Mouse (Mus musculus) cerebellum, adult 11-12 months (tissue): ENCODE measurements at regions not wholly inside any gene's neighbourhood (a gene's known extent, or its start where the extent isn't known, plus 50 kb on each side); places are given as distances from the start of the nearest gene placed in this dataset.

Source experiments
- DNase-seq: peaks from one replicate; pipeline ENCODE4 v3.0.0; 2022

DNA sequence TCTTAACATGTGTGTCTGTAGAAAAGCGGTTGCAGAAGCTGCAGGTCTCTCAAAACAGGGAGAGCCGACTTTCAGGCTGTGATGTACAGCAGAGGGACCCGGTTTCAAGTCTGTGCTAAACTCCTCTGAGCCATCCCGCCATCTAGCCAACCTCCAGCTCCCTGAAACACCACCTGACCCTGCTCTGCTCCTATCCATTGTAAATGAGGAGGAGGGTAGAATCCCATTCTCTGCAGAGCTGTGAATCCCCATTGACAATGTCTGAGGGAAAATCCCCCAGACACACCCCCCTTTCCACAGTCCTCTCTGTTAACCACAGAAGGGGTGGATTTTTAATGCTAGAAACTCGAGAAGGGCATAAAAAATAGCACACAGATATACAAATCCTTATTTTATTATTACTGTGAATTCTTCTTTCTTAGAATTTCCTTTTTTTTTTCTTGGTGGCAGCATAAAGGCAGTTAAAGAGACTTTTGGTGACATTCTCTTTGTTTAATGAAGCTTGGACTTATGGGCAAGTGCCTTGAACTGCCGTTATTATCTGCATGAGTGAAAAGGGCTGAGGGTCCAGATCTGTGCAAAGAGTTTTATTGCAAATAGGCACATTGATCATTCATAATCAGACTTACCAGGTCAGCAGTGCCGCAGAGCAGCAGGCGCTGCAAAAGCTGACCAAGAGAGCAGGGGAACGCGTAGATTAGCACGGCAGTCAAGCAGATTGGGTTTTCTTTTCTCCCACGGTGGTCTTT, 111.3 kb upstream of the Paqr3 start:
- no peak for DNase-seq

DNA sequence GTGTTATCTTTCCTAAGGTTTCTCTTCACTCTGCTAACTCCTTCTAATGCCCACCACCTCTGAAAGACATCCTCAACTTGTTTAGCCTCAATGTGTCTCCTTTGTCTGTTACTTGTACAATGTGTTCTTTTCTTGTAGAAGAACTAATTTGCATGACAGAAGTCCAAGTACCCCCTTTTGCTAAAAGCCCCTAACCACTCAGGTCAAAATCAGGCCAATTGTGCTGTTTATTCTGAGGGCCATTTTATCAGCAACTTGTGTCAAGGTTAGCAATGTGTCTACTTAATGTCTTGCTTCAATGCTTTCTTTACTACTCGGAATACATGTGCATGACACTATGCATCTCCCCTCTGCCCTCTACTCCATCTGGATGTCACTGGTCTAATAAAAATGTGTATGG, 107.3 kb upstream of the Paqr3 start:
- no peak for DNase-seq

DNA sequence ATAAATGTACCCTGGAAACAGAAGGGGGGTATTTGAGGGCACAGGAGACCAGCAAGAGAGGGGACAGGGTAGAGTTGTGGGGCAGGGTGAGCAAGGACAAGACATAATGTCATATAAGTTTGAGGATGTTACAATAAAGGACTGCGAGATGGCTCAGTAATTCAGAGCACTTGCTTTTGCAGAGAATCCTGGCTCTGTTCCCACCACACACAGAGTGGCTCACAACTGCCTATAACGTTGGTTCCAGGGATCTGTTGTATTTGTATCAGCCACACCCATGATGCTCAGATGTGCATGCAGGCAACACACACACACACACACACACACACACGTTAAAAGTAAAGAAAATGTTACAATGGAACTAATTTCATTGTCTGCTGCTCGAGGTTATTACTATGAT, 94.2 kb upstream of the Paqr3 start:
- DNase-seq, result no peak

DNA sequence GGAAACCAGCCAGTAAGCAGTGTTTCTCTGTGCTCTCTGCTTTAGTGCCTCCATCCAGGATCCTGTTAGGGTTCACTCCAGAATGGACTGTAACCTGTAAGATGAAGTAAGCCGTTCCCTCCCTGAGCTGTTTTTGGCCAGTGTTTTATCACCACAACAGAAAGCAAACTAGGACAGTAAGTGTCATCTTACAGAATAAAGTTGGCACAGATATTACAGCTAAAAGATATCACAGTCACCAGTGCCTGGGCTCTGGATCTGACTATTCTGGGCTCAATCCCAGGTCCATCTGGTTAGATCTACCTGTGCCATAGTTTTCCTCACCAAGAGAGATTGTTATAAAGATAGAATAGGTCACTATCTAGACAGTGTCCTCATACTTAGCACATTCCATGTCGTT, 92.9 kb upstream of the Paqr3 start:
- peak; percentile 83 for DNase-seq

DNA sequence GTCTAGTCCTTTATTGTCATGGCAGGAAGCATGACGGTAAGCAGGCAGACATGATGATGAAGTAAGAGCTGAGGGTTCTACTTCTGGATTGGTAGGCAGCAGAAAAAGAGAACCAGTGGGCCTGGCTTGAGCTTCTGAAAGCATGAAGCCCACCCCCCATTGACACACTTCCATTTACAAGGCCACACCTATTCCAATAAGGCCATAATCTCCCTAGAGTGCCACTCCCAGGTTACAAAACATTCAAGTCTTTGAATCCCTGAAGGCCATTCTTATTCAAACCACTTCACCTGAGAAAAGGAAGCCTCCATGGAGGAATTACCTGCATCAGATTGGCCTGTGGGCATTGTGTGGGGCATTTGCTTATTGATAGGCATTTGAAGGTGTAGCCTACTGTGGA, 92.2 kb upstream of the Paqr3 start:
- no peak for DNase-seq

DNA sequence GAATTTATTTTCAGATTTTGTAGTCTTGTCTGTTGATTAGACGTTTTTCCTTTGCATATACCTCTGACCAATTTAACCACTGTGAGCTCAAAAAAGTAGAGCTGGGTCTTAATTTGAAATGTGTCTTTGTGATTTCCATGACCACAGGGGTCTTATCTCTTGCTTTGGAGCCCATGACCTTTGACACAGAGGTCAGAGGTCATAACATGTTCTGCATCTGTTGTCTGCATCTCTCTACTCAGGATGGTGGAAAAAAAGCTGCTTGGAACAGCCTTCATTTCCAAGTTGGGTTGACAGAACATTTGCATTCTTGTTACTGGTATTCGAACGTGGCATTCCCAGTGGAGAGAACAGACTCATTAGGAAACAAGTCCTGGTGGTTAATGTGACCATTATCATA, 91.2 kb upstream of the Paqr3 start:
- no peak for DNase-seq

DNA sequence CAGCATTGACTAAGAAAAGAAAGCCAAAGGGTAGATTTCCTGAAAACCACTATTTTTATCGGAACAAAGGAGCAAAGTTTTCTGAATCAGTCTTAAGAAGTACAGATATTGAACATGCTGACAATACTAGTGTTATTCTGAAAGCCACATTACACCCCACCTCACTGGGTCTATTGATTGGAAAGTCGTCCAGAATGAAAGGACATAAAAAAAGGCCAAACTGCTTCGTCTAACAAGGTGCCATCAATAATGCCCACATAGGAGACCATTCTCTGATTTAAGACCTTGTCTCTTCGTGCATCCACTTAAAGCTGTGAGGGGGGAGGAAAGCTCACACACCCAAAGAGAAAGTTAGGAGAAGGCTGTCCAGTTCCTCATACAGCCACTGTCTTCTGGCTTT, 89.3 kb upstream of the Paqr3 start:
- DNase-seq, result no peak

DNA sequence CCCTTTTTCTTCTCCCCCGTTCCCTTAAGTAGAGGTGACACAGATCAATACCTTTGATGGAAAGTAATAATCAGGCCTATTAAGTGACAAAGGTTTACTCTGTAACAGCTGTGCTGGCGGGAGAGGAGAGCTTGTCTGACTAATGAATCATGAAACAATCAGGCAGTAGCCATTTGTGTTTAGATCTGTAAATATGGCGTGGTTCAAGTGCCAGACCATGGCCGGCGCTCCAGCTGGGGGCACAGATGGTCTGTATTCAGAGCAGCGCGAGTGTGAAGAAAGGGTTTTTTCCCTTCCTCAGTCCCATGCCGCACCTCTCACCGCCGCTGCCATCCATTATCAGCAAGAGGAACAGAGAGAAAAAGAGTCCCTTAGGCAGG, 83.9 kb upstream of the Paqr3 start:
- peak; percentile 92 for DNase-seq

DNA sequence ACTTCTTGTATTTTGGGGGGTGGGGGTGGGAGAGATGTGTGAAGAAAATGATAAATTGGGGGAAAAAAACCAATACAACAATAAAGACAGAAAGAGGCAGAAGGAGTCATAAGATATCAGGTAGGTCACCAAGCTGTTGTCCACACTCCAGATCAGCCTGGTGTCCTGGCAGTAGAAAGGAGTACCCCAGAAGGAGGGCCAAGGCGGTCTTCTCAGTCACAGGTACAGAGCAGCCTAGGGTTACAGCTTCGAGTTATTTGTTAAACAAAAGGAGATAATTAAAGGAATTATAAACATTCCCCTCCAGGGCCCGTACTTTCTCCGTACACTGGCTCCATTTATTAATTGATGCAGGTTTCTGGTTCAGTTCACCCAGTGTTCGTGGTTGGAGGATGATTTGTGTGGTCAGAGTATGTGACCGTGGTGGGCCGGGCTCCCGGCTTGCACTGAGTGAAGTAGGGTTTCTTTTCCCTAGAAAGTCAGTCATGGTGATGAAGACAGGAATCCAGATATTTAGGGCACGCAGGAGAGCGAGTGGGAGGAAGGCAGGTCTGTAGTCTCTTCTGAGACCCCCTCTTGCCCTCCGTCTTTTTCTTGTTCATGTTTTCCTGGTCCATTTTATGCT, 83.4 kb upstream of the Paqr3 start:
- no peak for DNase-seq

DNA sequence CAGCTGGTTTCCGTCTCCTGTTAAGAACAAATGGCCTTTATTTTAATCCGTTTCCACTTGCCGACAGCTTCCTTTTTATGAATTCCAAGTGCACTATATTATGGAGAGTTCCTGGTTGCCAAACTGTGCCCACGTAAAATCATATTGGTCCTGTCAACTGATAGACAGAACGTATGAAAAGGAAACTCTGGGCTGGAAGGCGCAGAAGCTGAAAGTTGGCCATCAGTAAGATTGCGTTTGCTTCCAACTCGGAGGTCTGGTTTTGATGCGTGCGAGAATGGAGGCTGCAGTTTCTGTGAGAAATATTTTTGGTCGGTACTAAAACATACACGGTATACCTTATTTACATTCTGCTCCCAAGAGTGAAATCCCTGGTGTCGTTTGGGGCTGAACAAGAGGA, 81.3 kb upstream of the Paqr3 start:
- DNase-seq, result no peak

DNA sequence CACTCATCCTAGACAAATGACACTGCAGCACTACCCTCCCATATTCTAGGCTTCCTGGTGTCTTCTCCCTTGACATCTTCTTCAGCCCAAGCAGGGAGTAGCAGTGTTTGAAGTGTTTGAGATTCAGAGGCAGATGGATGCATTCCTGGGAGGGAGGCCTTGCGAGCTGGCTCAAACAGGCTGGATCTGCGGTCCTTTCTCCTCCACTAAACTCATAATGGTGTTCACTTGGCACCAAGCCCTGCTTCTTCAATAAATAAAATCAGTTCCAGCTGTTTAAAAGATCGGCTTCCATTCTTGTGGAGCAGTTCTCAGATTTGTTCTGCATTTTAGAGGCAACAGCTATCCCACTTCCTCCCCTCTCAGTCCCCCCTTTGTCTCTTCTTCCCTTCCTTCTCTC, 79.3 kb upstream of the Paqr3 start:
- no peak for DNase-seq

DNA sequence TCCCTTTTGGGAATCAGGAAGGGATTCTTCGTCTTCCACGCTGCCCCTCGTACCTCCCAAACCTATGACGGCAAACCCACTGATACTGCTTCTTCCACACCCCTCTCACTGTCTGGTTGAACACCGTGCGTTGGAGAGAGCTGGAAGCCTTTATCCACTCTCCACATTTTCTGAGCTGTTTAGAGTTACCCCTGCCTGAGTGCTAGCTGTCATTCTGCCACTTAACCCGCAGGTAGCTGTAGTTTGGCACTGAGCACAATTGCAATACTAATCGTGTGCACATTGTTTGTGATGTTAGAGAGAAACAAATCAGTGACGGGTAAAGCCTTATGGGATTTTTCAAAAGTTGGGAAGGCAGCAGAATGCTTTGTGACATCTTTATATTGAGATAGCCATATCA, 73.1 kb upstream of the Paqr3 start:
- DNase-seq, result no peak

DNA sequence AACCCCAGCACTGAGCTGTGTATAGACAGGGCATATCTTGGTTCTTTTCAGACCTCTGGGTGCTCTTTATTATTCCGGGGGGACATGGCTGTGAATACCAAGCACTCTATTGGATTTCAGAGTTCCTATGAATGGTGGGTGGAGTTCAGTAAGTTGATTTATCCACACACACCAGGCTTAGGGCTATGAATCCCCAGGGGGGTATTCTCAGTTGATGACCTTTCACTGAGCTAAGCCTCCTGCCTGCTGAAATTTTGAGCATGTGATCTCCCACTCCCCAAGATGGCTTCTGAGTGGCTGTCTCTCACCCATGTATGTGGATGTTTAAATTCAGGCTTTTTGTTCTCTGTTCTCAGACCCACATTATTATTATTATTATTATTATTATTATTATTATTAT, 69.9 kb upstream of the Paqr3 start:
- DNase-seq, result no peak

DNA sequence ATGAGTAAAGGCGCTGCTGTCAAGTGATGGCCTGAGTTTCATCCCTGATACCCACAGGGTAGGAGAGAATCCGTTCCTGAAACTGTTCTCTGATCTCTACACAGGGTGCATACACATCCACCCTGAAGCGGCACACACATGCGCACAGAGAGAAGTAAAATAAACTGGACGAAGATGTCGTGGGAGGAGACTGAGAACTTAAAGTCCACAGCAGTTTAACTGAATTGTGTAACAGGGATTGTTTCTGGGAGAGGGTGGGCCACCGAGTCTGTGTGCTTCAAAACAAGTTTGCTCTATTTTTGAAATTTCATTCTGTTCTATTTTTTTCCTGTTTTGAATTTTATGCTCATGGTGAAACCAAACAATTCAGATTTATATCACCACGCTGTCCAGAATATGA, 63.0 kb upstream of the Paqr3 start:
- DNase-seq, result no peak

DNA sequence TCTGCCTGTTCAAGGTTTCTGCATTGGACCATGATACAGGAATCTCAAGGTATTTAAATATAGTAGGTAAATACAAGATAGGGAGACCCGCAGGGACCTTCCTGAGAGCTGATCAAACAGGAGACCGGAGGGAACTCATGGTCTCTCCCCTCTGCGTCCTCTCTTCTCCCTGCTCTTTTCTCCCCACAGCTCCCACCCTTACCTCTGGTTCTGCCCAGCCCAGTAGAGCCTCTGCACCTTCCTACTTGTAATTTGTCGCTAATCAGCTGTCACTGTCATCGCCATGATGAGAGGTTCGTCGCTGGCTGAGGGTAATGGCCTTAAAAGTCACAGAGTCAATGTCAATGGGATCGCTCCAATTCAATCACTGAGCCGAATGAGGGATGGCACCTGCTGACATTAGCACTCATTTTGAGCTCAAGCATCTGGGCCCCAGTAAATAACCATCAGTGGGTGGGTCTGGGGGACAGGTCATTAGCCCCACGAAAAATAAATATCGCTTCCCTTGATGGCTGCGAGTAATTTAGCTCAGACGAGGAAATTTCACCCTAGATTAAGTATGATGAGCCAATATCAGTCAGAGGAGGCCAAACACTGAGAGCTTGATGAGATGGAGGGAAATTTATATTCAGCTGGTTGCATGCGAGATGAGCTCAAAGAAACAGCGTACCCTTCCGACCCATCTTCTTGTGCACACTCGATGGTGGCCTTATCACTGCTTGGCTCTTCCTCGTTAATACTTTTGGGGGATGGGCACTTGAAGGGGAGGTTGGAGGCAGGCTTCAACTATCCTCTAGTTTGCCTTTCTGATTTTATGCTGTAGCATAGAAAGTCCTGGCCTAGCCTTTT, 56.2 kb upstream of the Paqr3 start:
- DNase-seq, result no peak

DNA sequence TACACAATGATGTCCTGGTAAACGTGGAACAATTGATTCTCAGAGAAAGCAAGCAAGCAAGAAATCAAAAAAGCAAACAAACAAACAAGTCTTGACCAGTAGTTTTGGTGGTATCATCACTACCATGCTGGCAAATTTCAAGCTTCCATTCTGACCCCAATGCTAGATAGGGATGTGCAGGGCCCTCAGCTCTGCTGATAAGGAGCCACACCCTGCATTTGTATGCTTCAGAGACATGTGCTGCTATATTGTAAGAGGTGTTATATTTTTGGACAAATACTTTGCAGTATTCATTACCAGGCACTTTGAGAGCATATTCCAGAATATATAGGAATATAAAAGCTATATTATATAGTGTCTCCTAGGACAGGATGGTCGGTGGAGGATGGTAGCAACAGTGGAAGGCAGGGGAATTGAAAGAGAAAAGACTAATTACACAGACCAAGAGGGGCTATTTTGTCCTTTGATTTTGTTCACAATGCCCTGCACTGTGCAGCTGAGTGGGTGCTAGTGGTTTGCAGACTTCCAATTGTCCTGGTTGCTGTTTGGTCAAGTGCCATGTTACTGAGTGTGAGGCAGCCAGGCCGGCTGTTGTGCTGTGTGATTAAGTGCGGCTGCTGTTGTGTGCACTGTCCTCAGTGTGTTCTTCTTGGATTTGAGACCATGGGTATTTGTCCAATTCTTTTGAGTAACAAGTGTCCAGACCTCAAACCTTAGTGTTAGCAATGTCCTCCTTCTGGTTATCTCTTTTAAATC, 54.9 kb upstream of the Paqr3 start:
- DNase-seq, result no peak
